Mouse (Mus musculus): ENCODE measurements around the gene Fscb.

The Fscb gene

GRCm38 (mm10) chr12:64474590-64474989 is at the start of gene Fscb:
Gene Fscb, minus strand, starts transcription at chr12:64474690.
- no peak for DNase-seq

- DNase-seq: no peak
Measured at GRCm38 (mm10) chr12:64516775-64517174, 42.3 kb upstream of the Fscb start.

- DNase-seq: peak; percentile 5
Measured at GRCm38 (mm10) chr12:64513439-64513838, 38.9 kb upstream of the Fscb start.

GRCm38 (mm10) chr12:64497706-64498105 is 23.2 kb upstream of the Fscb start:
- DNase-seq: no peak

GRCm38 (mm10) chr12:64473615-64474014 is 875 bp downstream of the Fscb start:
- no peak for DNase-seq

GRCm38 (mm10) chr12:64473136-64473535 is 1.4 kb downstream of the Fscb start:
- DNase-seq: no peak

- no peak for DNase-seq
Measured at GRCm38 (mm10) chr12:64455228-64455627, 19.3 kb downstream of the Fscb start.

GRCm38 (mm10) chr12:64449911-64450310 is 24.6 kb downstream of the Fscb start:
- no peak for DNase-seq

- no peak for DNase-seq
Measured at GRCm38 (mm10) chr12:64436675-64437074, 37.8 kb downstream of the Fscb start.
